Mouse (Mus musculus): ENCODE measurements at regions not wholly inside any gene's neighbourhood (a gene's known extent, or its start where the extent isn't known, plus 50 kb on each side); places are given as distances from the start of the nearest gene placed in this dataset.

- WGBS, result 76% methylated on average over 7 of the region's 7 CpGs
- Histone ChIP-seq H3K27ac (ENCODE audit: low read depth) (no peak overlapping the region), H3K4me2 (ENCODE audit: low read depth, low read length) (no peak overlapping the region), H3K27me3 (ENCODE audit: control insufficient read depth, insufficient read depth, low read length) (no peaks in the 10 kb centered on the region), H3K9me3 (replicated peaks; ENCODE audit: control insufficient read depth, low read length) (no peaks in the 10 kb centered on the region), H3K4me3 (ENCODE audit: low read depth, low read length) (no peak overlapping the region), H3K9ac (replicated peaks; ENCODE audit: low read depth, low read length) (no peak overlapping the region), H3K36me3 (replicated peaks; ENCODE audit: control insufficient read depth, insufficient read depth, low read length) (no peaks in the 10 kb centered on the region), H3K4me1 (ENCODE audit: control insufficient read depth, insufficient read depth) (no peaks in the 10 kb centered on the region)
- no peak; the same call in 1 of the 2 replicates for TF ChIP-seq CTCF (IDR thresholded peaks at IDR 0.05; ENCODE audit: low read depth)
- TF ChIP-seq EP300 (IDR thresholded peaks at IDR 0.05; ENCODE audit: low read depth), result no peak
- DNase-seq (ENCODE audit: low spot score), result no peak
- ATAC-seq (ENCODE audit: insufficient read depth, low read depth), result no peak
Measured at GRCm38 (mm10) chr10:122581096-122581495, 97.5 kb upstream of the Ppm1h start.

- DNase-seq (ENCODE audit: low spot score) (no peak), ATAC-seq (ENCODE audit: insufficient read depth, low read depth) (no peak)
- Histone ChIP-seq H3K4me1 (ENCODE audit: control insufficient read depth, insufficient read depth) (no peaks in the 10 kb centered on the region), H3K9me3 (replicated peaks; ENCODE audit: control insufficient read depth, low read length) (no peaks in the 10 kb centered on the region), H3K27ac (ENCODE audit: low read depth) (no peak overlapping the region), H3K36me3 (replicated peaks; ENCODE audit: control insufficient read depth, insufficient read depth, low read length) (no peaks in the 10 kb centered on the region), H3K4me3 (ENCODE audit: low read depth, low read length) (no peak overlapping the region), H3K9ac (replicated peaks; ENCODE audit: low read depth, low read length) (no peak overlapping the region), H3K27me3 (ENCODE audit: control insufficient read depth, insufficient read depth, low read length) (no peaks in the 10 kb centered on the region), H3K4me2 (ENCODE audit: low read depth, low read length) (no peak overlapping the region)
- 75% methylated on average over 3 of the region's 3 CpGs for WGBS
- no peak for TF ChIP-seq EP300 (IDR thresholded peaks at IDR 0.05; ENCODE audit: low read depth)
- no peak for TF ChIP-seq CTCF (IDR thresholded peaks at IDR 0.05; ENCODE audit: low read depth)
Measured at GRCm38 (mm10) chr10:122587541-122587940, 91.0 kb upstream of the Ppm1h start.

- no peak for ATAC-seq (ENCODE audit: insufficient read depth, low read depth)
- DNase-seq (ENCODE audit: low spot score), result no peak
Measured at GRCm38 (mm10) chr10:122599511-122599910, 79.1 kb upstream of the Ppm1h start.

GRCm38 (mm10) chr10:122602394-122602793 lies 76.2 kb upstream of the Ppm1h start:
- TF ChIP-seq CTCF (IDR thresholded peaks at IDR 0.05; ENCODE audit: low read depth) (no peak), EP300 (IDR thresholded peaks at IDR 0.05; ENCODE audit: low read depth) (no peak)
- H3K9ac ChIP-seq (replicated peaks; ENCODE audit: low read depth, low read length), result no peak overlapping the region
- WGBS, result 20% methylated on average over 6 of the region's 6 CpGs
- no peak for ATAC-seq (ENCODE audit: insufficient read depth, low read depth)
- H3K4me3 ChIP-seq (ENCODE audit: low read depth, low read length), result no peak overlapping the region
- no peaks in the 10 kb centered on the region for H3K4me1 ChIP-seq (ENCODE audit: control insufficient read depth, insufficient read depth)
- H3K27me3 ChIP-seq (ENCODE audit: control insufficient read depth, insufficient read depth, low read length), result no peaks in the 10 kb centered on the region
- no peak overlapping the region for H3K27ac ChIP-seq (ENCODE audit: low read depth)
- no peak for DNase-seq (ENCODE audit: low spot score)
- H3K36me3 ChIP-seq (replicated peaks; ENCODE audit: control insufficient read depth, insufficient read depth, low read length), result no peaks in the 10 kb centered on the region
- no peaks in the 10 kb centered on the region for H3K9me3 ChIP-seq (replicated peaks; ENCODE audit: control insufficient read depth, low read length)
- H3K4me2 ChIP-seq (ENCODE audit: low read depth, low read length), result no peak overlapping the region

More at GRCm38 (mm10) chr10:122599511-122599910, 79.1 kb upstream of the Ppm1h start:
- no peak overlapping the region for H3K4me3 ChIP-seq (ENCODE audit: low read depth, low read length)
- H3K4me1 ChIP-seq (ENCODE audit: control insufficient read depth, insufficient read depth), result no peaks in the 10 kb centered on the region
- H3K9me3 ChIP-seq (replicated peaks; ENCODE audit: control insufficient read depth, low read length), result no peaks in the 10 kb centered on the region
- no peak overlapping the region for H3K9ac ChIP-seq (replicated peaks; ENCODE audit: low read depth, low read length)
- TF ChIP-seq EP300 (IDR thresholded peaks at IDR 0.05; ENCODE audit: low read depth), result no peak
- no peak for TF ChIP-seq CTCF (IDR thresholded peaks at IDR 0.05; ENCODE audit: low read depth)
- no peak overlapping the region for H3K4me2 ChIP-seq (ENCODE audit: low read depth, low read length)
- H3K36me3 ChIP-seq (replicated peaks; ENCODE audit: control insufficient read depth, insufficient read depth, low read length), result no peaks in the 10 kb centered on the region
- H3K27ac ChIP-seq (ENCODE audit: low read depth), result no peak overlapping the region
- 82% methylated on average over 2 of the region's 2 CpGs for WGBS
- H3K27me3 ChIP-seq (ENCODE audit: control insufficient read depth, insufficient read depth, low read length), result no peaks in the 10 kb centered on the region

DNA sequence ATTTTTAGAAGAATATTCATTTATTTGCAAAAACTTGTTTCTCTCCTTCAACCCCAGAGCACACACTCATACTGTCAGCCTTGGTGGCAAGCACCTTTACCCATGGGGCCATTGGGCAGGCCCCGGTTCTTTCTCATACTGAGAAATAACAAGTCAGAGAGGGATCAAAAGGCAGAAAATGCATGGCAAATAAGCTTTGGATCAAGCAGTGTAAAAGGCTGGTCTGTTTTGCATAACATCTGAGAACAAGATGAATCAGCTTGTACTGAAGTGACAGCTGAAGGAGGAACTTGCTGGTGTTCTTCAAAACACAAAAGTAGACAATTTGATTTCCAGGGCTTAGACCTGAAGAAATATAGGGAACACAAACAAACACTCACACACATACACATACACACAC lies 74.6 kb upstream of the Ppm1h start:
- ATAC-seq (ENCODE audit: insufficient read depth, low read depth), result no peak
- WGBS, result 97% methylated on average over 1 of the region's 1 CpGs
- no peak for TF ChIP-seq CTCF (IDR thresholded peaks at IDR 0.05; ENCODE audit: low read depth)
- no peak for TF ChIP-seq EP300 (IDR thresholded peaks at IDR 0.05; ENCODE audit: low read depth)

GRCm38 (mm10) chr10:122613281-122613680 lies 65.3 kb upstream of the Ppm1h start:
- Histone ChIP-seq H3K9ac (replicated peaks; ENCODE audit: low read depth, low read length) (no peak overlapping the region), H3K27me3 (ENCODE audit: control insufficient read depth, insufficient read depth, low read length) (no peaks in the 10 kb centered on the region), H3K9me3 (replicated peaks; ENCODE audit: control insufficient read depth, low read length) (no peaks in the 10 kb centered on the region), H3K4me3 (ENCODE audit: low read depth, low read length) (no peak overlapping the region), H3K36me3 (replicated peaks; ENCODE audit: control insufficient read depth, insufficient read depth, low read length) (no peaks in the 10 kb centered on the region), H3K27ac (ENCODE audit: low read depth) (no peak overlapping the region), H3K4me1 (ENCODE audit: control insufficient read depth, insufficient read depth) (no peaks in the 10 kb centered on the region), H3K4me2 (ENCODE audit: low read depth, low read length) (no peak overlapping the region)
- 78% methylated on average over 2 of the region's 2 CpGs for WGBS
- ATAC-seq (ENCODE audit: insufficient read depth, low read depth) (no peak), DNase-seq (ENCODE audit: low spot score) (no peak)
- TF ChIP-seq EP300 (IDR thresholded peaks at IDR 0.05; ENCODE audit: low read depth) (no peak), CTCF (IDR thresholded peaks at IDR 0.05; ENCODE audit: low read depth) (no peak)

More for the DNA sequence above, 74.6 kb upstream of the Ppm1h start:
- H3K4me3 ChIP-seq (ENCODE audit: low read depth, low read length), result no peak overlapping the region
- no peaks in the 10 kb centered on the region for H3K27me3 ChIP-seq (ENCODE audit: control insufficient read depth, insufficient read depth, low read length)
- no peaks in the 10 kb centered on the region for H3K36me3 ChIP-seq (replicated peaks; ENCODE audit: control insufficient read depth, insufficient read depth, low read length)
- no peak overlapping the region for H3K27ac ChIP-seq (ENCODE audit: low read depth)
- H3K9me3 ChIP-seq (replicated peaks; ENCODE audit: control insufficient read depth, low read length), result no peaks in the 10 kb centered on the region
- H3K4me1 ChIP-seq (ENCODE audit: control insufficient read depth, insufficient read depth), result no peaks in the 10 kb centered on the region
- H3K4me2 ChIP-seq (ENCODE audit: low read depth, low read length), result no peak overlapping the region
- no peak overlapping the region for H3K9ac ChIP-seq (replicated peaks; ENCODE audit: low read depth, low read length)
- DNase-seq (ENCODE audit: low spot score), result no peak

Measured in heart, postnatal 0 days (tissue).